Mouse (Mus musculus) olfactory bulb, adult 2 months (tissue): Measurements from ENCODE around the gene Ramac. TPM values are rescaled to one million over a fixed set of nuclear protein-coding genes. Genes with fewer than 3 reads are reported as not detected.

Experiments
- H3K27ac ChIP-seq: fragments of 200-500 bp; 2 replicates; pipeline ENCODE4 v1.5.1; 2012; ENCODE audit warnings: low read depth, low read length; ENCODE audit not compliant: insufficient read depth
- H3K4me1 ChIP-seq: fragments of 200-500 bp; 2 replicates; pipeline ENCODE4 v1.6.1; 2012; ENCODE audit warnings: low read length; ENCODE audit not compliant: control insufficient read depth, insufficient read depth
- H3K4me3 ChIP-seq: fragments of 200-500 bp; 2 replicates; pipeline ENCODE4 v1.5.1; 2012; ENCODE audit warnings: mild to moderate bottlenecking, low read depth, low read length, moderate library complexity; ENCODE audit not compliant: insufficient read depth
- CTCF ChIP-seq: fragments of 200-500 bp; IDR thresholded peaks from 2 replicates; pipeline ENCODE4 v1.5.1; 2012; ENCODE audit warnings: low read depth, mild to moderate bottlenecking, low read length, moderate library complexity; ENCODE audit not compliant: insufficient read depth
- POLR2A ChIP-seq: fragments of 200-500 bp; IDR thresholded peaks from 2 replicates; pipeline ENCODE4 v1.6.1; 2012; ENCODE audit warnings: mild to moderate bottlenecking, low read depth, low read length, moderate library complexity; ENCODE audit not compliant: insufficient read depth
- WGBS: fragments of 180-500 bp; shearing (Covaris S2); methylation state at CpG from one replicate; pipeline ENCODE4 v1.1.7; 2018; 5-methylcytosine and 5-hydroxymethylcytosine counted together
- polyA plus RNA-seq: library from polyadenylated mRNA; stranded (reverse); fragments of >200 nt; gene quantifications from 2 replicates; pipeline ENCODE4 v1.2.4, GENCODE M21; 2012; ENCODE audit warnings: low replicate concordance; ENCODE audit not compliant: missing spikeins, insufficient read depth, insufficient read length

Ramac gene
- polyA plus RNA-seq, 1 experiment: not detected

DNA sequence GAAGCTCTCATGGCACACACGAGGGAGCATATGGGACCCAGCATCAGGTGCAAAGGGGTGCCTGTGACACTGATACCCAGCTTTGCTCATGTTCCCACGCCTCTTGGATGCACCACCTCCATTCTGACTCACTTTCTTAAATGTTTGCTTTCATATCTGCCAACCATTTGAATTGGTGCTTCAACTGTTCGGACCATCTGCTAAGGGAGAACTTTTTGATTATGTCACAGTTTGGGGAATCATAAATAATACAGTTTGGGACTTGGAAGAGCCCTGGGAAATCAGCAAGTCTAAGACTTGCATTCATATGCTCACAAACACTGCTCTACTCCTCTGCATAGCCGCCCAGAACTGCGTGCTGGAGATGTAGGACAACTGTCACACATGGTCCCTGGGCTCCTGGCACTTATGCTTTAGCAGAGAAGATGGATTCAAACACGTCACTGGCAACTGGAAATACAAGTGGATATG lies 31.5 kb upstream of the Ramac start:
- no peak overlapping the region for H3K27ac ChIP-seq
- H3K4me3 ChIP-seq: no peak overlapping the region
- H3K4me1 ChIP-seq: peaks cover 5% of the 10 kb centered on the region; the same call in 1 of the 2 replicates
- TF ChIP-seq POLR2A: no peak
- 73% methylated on average over 6 of the region's 6 CpGs for WGBS

DNA sequence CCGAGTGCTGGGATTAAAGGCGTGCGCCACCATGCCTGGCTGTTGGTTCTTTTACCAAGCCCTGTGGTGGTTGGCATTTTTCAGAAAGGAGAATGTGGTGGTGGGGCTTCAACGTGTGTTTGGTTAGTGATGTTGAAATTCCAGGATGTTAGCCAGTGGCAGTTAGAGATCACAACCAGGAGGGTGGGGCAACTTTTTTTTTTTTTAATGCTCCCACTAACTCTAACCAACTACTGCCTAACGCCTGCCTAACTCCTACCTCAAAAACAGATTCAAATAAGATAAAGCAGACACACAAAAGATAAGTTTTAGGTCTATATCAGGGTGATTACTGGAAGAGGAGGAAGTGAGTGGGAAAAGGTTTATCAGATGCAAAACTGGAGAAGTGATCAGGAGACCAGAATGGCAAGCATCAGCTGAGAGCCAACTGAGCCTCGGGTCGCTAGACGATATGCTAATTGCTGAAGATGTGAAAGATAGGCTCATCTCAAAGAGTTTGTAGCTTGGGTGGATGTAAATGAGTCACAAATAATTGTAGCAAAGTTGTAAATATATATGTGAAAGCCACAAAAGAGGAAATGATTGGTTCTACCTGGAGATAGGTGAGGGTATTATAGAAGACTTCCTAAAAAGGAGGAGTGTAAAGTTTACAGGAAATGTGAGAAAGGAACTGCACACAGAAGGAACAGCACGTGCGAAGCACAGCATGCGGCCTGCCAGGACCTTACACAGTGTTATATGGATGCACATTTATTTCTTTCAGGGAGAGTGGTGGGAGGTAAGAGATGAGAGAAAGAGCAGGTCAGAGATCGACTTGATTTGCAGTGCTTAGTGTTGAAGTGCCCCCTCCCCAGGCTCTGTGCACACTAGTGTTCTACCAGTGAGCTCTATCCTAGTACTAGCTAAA lies 30.3 kb upstream of the Ramac start:
- H3K4me3 ChIP-seq: no peak overlapping the region
- TF ChIP-seq CTCF (no peak), POLR2A (no peak)
- H3K27ac ChIP-seq: no peak overlapping the region
- H3K4me1 ChIP-seq: peaks cover 3% of the 10 kb centered on the region; the same call in 1 of the 2 replicates
- WGBS: 89% methylated on average over 12 of the region's 12 CpGs

GRCm38 (mm10) chr7:81735300-81736048 lies 27.3 kb upstream of the Ramac start:
- H3K4me1 ChIP-seq: no peaks in the 10 kb centered on the region
- 67% methylated on average over 9 of the region's 9 CpGs for WGBS
- H3K4me3 ChIP-seq: no peak overlapping the region
- TF ChIP-seq CTCF (no peak), POLR2A (no peak)
- no peak overlapping the region for H3K27ac ChIP-seq

- H3K4me1 ChIP-seq: no peaks in the 10 kb centered on the region
- H3K27ac ChIP-seq: no peak overlapping the region
- H3K4me3 ChIP-seq: no peak overlapping the region
- TF ChIP-seq POLR2A (no peak), CTCF (no peak)
- 83% methylated on average over 8 of the region's 8 CpGs for WGBS
Measured at GRCm38 (mm10) chr7:81738720-81739385, 23.9 kb upstream of the Ramac start.

- H3K4me3 ChIP-seq: no peak overlapping the region
- TF ChIP-seq POLR2A (no peak), CTCF (no peak)
- no peaks in the 10 kb centered on the region for H3K4me1 ChIP-seq
- 93% methylated on average over 7 of the region's 7 CpGs for WGBS
- no peak overlapping the region for H3K27ac ChIP-seq
Measured at GRCm38 (mm10) chr7:81740010-81740409, 22.7 kb upstream of the Ramac start.

DNA sequence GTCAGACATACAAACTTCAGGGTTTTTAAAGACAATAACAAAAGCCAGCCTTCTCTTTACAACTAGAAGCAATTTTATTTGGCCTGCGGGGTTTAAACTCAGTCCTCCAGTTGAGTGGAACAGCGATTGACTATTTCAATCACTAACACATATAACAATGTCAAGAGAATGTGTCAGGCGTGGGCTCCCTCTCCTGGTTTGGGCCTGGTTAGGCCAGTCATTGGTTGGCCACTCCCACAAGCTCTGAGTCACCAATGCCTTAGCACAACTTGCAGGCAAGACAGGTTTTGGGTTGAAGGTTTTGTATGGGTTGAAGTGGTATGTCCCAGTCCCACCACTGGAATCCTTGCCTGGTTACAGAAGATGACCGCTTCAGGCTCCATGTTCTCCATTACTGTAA lies 18.6 kb upstream of the Ramac start:
- Histone ChIP-seq H3K4me3 (no peak overlapping the region), H3K27ac (no peak overlapping the region), H3K4me1 (no peaks in the 10 kb centered on the region)
- WGBS: 75% methylated on average over 4 of the region's 4 CpGs
- TF ChIP-seq POLR2A: no peak
- no peak for TF ChIP-seq CTCF

GRCm38 (mm10) chr7:81747956-81748355 lies 14.8 kb upstream of the Ramac start:
- no peak overlapping the region for H3K4me3 ChIP-seq
- WGBS: 77% methylated on average over 3 of the region's 3 CpGs
- TF ChIP-seq POLR2A: no peak
- TF ChIP-seq CTCF: no peak

GRCm38 (mm10) chr7:81763110-81763845 lies 553 bp downstream of the Ramac start:
- 2% methylated on average over 60 of the region's 60 CpGs for WGBS
- peak; percentile 35; the same call in 1 of the 2 replicates for TF ChIP-seq CTCF
- no peak for TF ChIP-seq POLR2A
- Histone ChIP-seq H3K27ac (peak overlapping the region; percentile 11; the same call in 1 of the 2 replicates), H3K4me1 (peaks cover 2% of the 10 kb centered on the region; the same call in 1 of the 2 replicates), H3K4me3 (peak overlapping the region; percentile 76)

More at GRCm38 (mm10) chr7:81747956-81748355, 14.8 kb upstream of the Ramac start:
- Histone ChIP-seq H3K4me1 (no peaks in the 10 kb centered on the region), H3K27ac (no peak overlapping the region)
